Mouse (Mus musculus) midbrain, postnatal 0 days (tissue): Measurements from ENCODE around the gene Amer1. TPM values are rescaled to one million over a fixed set of nuclear protein-coding genes. Genes with fewer than 3 reads are reported as not detected.
A peak's percentile ranks its signal among the peaks of the same experiment; 100 is the strongest.

Source experiments
- ATAC-seq: fragments of 200-750 bp; cut with Nextera tagmentation; 2 replicates; pipeline ENCODE4 v1.8.0; 2017; ENCODE audit warnings: moderate number of reproducible peaks, mild to moderate bottlenecking, moderate TSS enrichment, moderate library complexity; ENCODE audit not compliant: low FRiP score
- DNase-seq: peaks from one replicate; pipeline ENCODE4 v3.0.0-alpha.2; 2015; ENCODE audit warnings: low spot score
- H3K27ac ChIP-seq: fragments of 300-500 bp; sonication (generic); 2 replicates; pipeline ENCODE4 v1.5.1; 2014; ENCODE audit warnings: low read depth, mild to moderate bottlenecking, low read length, mixed read lengths
- H3K27me3 ChIP-seq: fragments of 300-500 bp; sonication (generic); 2 replicates; pipeline ENCODE4 v1.6.1; 2014; ENCODE audit warnings: low read length, control low read depth, mixed read lengths; ENCODE audit not compliant: insufficient read depth
- H3K36me3 ChIP-seq: fragments of 300-500 bp; sonication (generic); 2 replicates; pipeline ENCODE4 v1.6.1; 2014; ENCODE audit warnings: low read length, control low read depth, mixed read lengths; ENCODE audit not compliant: insufficient read depth
- H3K4me1 ChIP-seq: fragments of 300-500 bp; sonication (generic); 2 replicates; pipeline ENCODE4 v1.6.1; 2014; ENCODE audit warnings: mild to moderate bottlenecking, control low read depth, antibody characterized with exemption, low read length, mixed read lengths; ENCODE audit not compliant: insufficient read depth
- H3K4me2 ChIP-seq: fragments of 300-500 bp; sonication (generic); 2 replicates; pipeline ENCODE4 v1.6.1; 2014; ENCODE audit warnings: low read depth, mild to moderate bottlenecking, low read length, mixed read lengths; ENCODE audit not compliant: poor library complexity, severe bottlenecking
- H3K4me3 ChIP-seq: fragments of 300-500 bp; sonication (generic); 2 replicates; pipeline ENCODE4 v1.5.1; 2014; ENCODE audit warnings: low read depth, mild to moderate bottlenecking, low read length, moderate library complexity
- H3K9ac ChIP-seq: fragments of 300-500 bp; sonication (generic); replicated peaks from 2 replicates; pipeline ENCODE4 v1.6.1; 2014; ENCODE audit warnings: mild to moderate bottlenecking, low read length, moderate library complexity, mixed read lengths; ENCODE audit not compliant: poor library complexity, severe bottlenecking
- H3K9me3 ChIP-seq: fragments of 300-500 bp; sonication (generic); 2 replicates; pipeline ENCODE4 v1.6.1; 2016; ENCODE audit warnings: low read length, control low read depth
- CTCF ChIP-seq: IDR thresholded peaks from 2 replicates; pipeline ENCODE4 v1.5.1; 2016; ENCODE audit warnings: antibody characterized with exemption, mild to moderate bottlenecking
- whole genome bisulfite sequencing: fragments of 180-500 bp; shearing (Covaris S2); extraction: QIAGEN DNeasy Blood & Tissue Kit; methylation state at CpG from one replicate; pipeline ENCODE4 v1.1.7; 2014; 5-methylcytosine and 5-hydroxymethylcytosine counted together
- polyA plus RNA-seq: library from polyadenylated mRNA; unstranded; fragments of >200 nt; fragmentation: Nextera tagmentation; extraction: Ambion mirVana; gene quantifications from 2 replicates; pipeline ENCODE4 v1.2.1, GENCODE M21; 2015
- total RNA-seq: library from RNA; depleted of rRNA; stranded (reverse); fragments of >200 nt; gene quantifications from 2 replicates; pipeline ENCODE4 v1.2.3, GENCODE M21; 2014; rRNA removed

Gene Amer1
- total RNA-seq (19.3 and 23.6 TPM in 2 replicates), polyA plus RNA-seq (12.0 and 13.4 TPM in 2 replicates)

GRCm38 (mm10) chrX:95444776-95445111, at the start of gene Amer1:
Gene Amer1 (minus strand): TSS chrX:95444872.
- Histone ChIP-seq H3K9me3 (no peaks in the 10 kb centered on the region), H3K27ac (peak within 1 kb of the TSS; percentile 75), H3K4me1 (0 out of 2 replicates have a peak, but pooled peaks cover 5% of the 10 kb centered on the region), H3K27me3 (no peaks in the 10 kb centered on the region), H3K9ac (peak within 1 kb of the TSS; percentile 65), H3K4me3 (peak within 1 kb of the TSS; percentile 50), H3K36me3 (no peaks in the 10 kb centered on the region), H3K4me2 (peak within 1 kb of the TSS; percentile 54)
- ATAC-seq (peak; percentile 97), DNase-seq (peak; percentile 88)
- no peak for TF ChIP-seq CTCF
- 16% methylated on average over 17 of the region's 19 CpGs for WGBS

GRCm38 (mm10) chrX:95457166-95457565, 12.5 kb upstream of the Amer1 start:
- 63% methylated on average over 3 of the region's 3 CpGs for WGBS
- Histone ChIP-seq H3K4me1 (no peaks in the 10 kb centered on the region), H3K9me3 (no peaks in the 10 kb centered on the region), H3K36me3 (no peaks in the 10 kb centered on the region), H3K4me2 (no peak overlapping the region), H3K27me3 (no peaks in the 10 kb centered on the region), H3K4me3 (no peak overlapping the region), H3K9ac (no peak overlapping the region), H3K27ac (no peak overlapping the region)
- ATAC-seq, result no peak
- no peak for DNase-seq
- TF ChIP-seq CTCF, result no peak

- Histone ChIP-seq H3K4me3 (no peak overlapping the region), H3K27ac (no peak overlapping the region), H3K9ac (no peak overlapping the region), H3K9me3 (no peaks in the 10 kb centered on the region), H3K36me3 (no peaks in the 10 kb centered on the region), H3K27me3 (no peaks in the 10 kb centered on the region), H3K4me1 (0 out of 2 replicates have a peak, but pooled peaks cover 5% of the 10 kb centered on the region), H3K4me2 (no peak overlapping the region)
- ATAC-seq (no peak), DNase-seq (no peak)
- 67% methylated on average over 2 of the region's 2 CpGs for WGBS
- TF ChIP-seq CTCF, result no peak
Measured at GRCm38 (mm10) chrX:95445866-95446265, 1.2 kb upstream of the Amer1 start.

GRCm38 (mm10) chrX:95445141-95445540, 469 bp upstream of the Amer1 start:
- no peak for DNase-seq
- TF ChIP-seq CTCF, result no peak
- no peak overlapping the region for H3K27ac ChIP-seq
- no peaks in the 10 kb centered on the region for H3K27me3 ChIP-seq
- no peak overlapping the region for H3K9ac ChIP-seq
- 0 out of 2 replicates have a peak, but pooled peaks cover 5% of the 10 kb centered on the region for H3K4me1 ChIP-seq
- WGBS, result 49% methylated on average over 3 of the region's 3 CpGs
- no peaks in the 10 kb centered on the region for H3K9me3 ChIP-seq
- peak overlapping the region; percentile 54 for H3K4me2 ChIP-seq
- peak overlapping the region; percentile 50 for H3K4me3 ChIP-seq
- H3K36me3 ChIP-seq, result no peaks in the 10 kb centered on the region
- no peak for ATAC-seq

GRCm38 (mm10) chrX:95443898-95444775, 535 bp downstream of the Amer1 start:
- Histone ChIP-seq H3K4me3 (peak overlapping the region; percentile 50), H3K27ac (peak overlapping the region; percentile 75), H3K4me1 (0 out of 2 replicates have a peak, but pooled peaks cover 5% of the 10 kb centered on the region), H3K4me2 (peak overlapping the region; percentile 54), H3K36me3 (no peaks in the 10 kb centered on the region), H3K9ac (peak overlapping the region; percentile 65), H3K9me3 (no peaks in the 10 kb centered on the region), H3K27me3 (no peaks in the 10 kb centered on the region)
- ATAC-seq (peak; percentile 84), DNase-seq (peak; percentile 53)
- TF ChIP-seq CTCF, result no peak
- WGBS, result 20% methylated on average over 33 of the region's 42 CpGs

- Histone ChIP-seq H3K4me2 (peak overlapping the region; percentile 54), H3K36me3 (no peaks in the 10 kb centered on the region), H3K4me3 (peak overlapping the region; percentile 50), H3K4me1 (0 out of 2 replicates have a peak, but pooled peaks cover 5% of the 10 kb centered on the region), H3K9ac (peak overlapping the region; percentile 65), H3K27me3 (no peaks in the 10 kb centered on the region), H3K27ac (peak overlapping the region; percentile 75), H3K9me3 (no peaks in the 10 kb centered on the region)
- no peak for DNase-seq
- no peak for TF ChIP-seq CTCF
- 18% methylated on average over 12 of the region's 12 CpGs for WGBS
- no peak for ATAC-seq
Measured at GRCm38 (mm10) chrX:95443390-95443789, 1.3 kb downstream of the Amer1 start.
